Mouse (Mus musculus): ENCODE measurements at regions not wholly inside any gene's neighbourhood (a gene's known extent, or its start where the extent isn't known, plus 50 kb on each side); places are given as distances from the start of the nearest gene placed in this dataset.

- in situ Hi-C loops (cut with MboI; ENCODE audit: low pct_unique_long_range_greater_than_20kb in 1 of 2, low sequenced_read_pairs in 2 of 2, unreplicated experiment in 1 of 2) = no loop called here
These were observed 59.7 kb upstream of the Ikzf2 start for GRCm38 (mm10) chr1:69746575-69747290.

GRCm38 (mm10) chr1:69752724-69753123, 65.7 kb upstream of the Ikzf2 start:
- in situ Hi-C loops (cut with MboI; ENCODE audit: low pct_unique_long_range_greater_than_20kb in 1 of 2, low sequenced_read_pairs in 2 of 2, unreplicated experiment in 1 of 2) = no loop called here

GRCm38 (mm10) chr1:69757702-69758101, 69.1 kb upstream of the Spag16 start:
- in situ Hi-C loops (cut with MboI; ENCODE audit: low pct_unique_long_range_greater_than_20kb in 1 of 2, low sequenced_read_pairs in 2 of 2, unreplicated experiment in 1 of 2) = no loop called here

GRCm38 (mm10) chr1:69759544-69759943, 67.2 kb upstream of the Spag16 start:
- in situ Hi-C loops (cut with MboI; ENCODE audit: low pct_unique_long_range_greater_than_20kb in 1 of 2, low sequenced_read_pairs in 2 of 2, unreplicated experiment in 1 of 2) = no loop called here

- in situ Hi-C loops (cut with MboI; ENCODE audit: low pct_unique_long_range_greater_than_20kb in 1 of 2, low sequenced_read_pairs in 2 of 2, unreplicated experiment in 1 of 2) = no loop called here
These were observed 58.1 kb upstream of the Spag16 start for GRCm38 (mm10) chr1:69768714-69769113.

GRCm38 (mm10) chr1:69770209-69770608, 56.6 kb upstream of the Spag16 start:
- in situ Hi-C loops (cut with MboI; ENCODE audit: low pct_unique_long_range_greater_than_20kb in 1 of 2, low sequenced_read_pairs in 2 of 2, unreplicated experiment in 1 of 2) = loop anchor here in 1 of 2 experiments (10.0 kb wide), 1 partner anchor 525 kb away; no protein-coding TSS in a partner anchor

- in situ Hi-C loops (cut with MboI; ENCODE audit: low pct_unique_long_range_greater_than_20kb in 1 of 2, low sequenced_read_pairs in 2 of 2, unreplicated experiment in 1 of 2) = loop anchor here in 1 of 2 experiments (10.0 kb wide), 1 partner anchor 527 kb away; no protein-coding TSS in a partner anchor
These were observed 55.3 kb upstream of the Spag16 start for GRCm38 (mm10) chr1:69771436-69771835.

- in situ Hi-C loops (cut with MboI; ENCODE audit: low pct_unique_long_range_greater_than_20kb in 1 of 2, low sequenced_read_pairs in 2 of 2, unreplicated experiment in 1 of 2) = loop anchor here (10.0 to 25.0 kb wide), 3 partner anchors 237 to 538 kb away; no protein-coding TSS in a partner anchor
These were observed 51.2 kb upstream of the Spag16 start for GRCm38 (mm10) chr1:69775589-69775988.
